Mouse (Mus musculus): ENCODE data around the gene Rplp2. TPM values are rescaled to one million over a fixed set of nuclear protein-coding genes. Genes with fewer than 3 reads are reported as not detected.

Rplp2 gene
- polyA plus RNA-seq, 1 experiment, result 734 TPM

DNA sequence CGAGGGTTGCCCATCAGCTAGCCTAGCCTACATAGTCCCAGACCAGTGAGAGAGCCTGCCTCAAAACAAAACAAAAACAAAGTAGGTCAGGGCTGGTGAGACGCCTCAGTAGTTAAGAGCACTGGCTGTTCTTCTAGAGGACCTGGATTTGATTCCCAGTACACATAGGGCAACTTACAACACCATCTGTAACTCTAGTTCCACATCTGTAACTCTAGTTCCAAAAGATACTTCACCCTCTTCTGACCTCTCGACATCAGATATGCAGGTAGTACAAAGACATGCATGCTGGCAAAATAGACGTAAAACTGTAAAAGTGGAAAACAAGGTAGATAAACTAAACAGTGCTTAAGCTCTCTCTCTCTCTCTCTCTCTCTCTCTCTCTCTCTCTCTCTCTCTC is 23.4 kb upstream of the Rplp2 start:
- no peaks in the 10 kb centered on the region for H3K4me1 ChIP-seq (ENCODE audit: control insufficient read depth, insufficient read depth, low read length)
- TF ChIP-seq POLR2A (IDR thresholded peaks at IDR 0.05; ENCODE audit: low read depth, low read length) (no peak), CTCF (conservative IDR thresholded peaks at IDR 0.05; ENCODE audit: insufficient read depth, insufficient read length, low read depth, low read length) (no peak)
- DNase-seq, result peak; percentile 33

DNA sequence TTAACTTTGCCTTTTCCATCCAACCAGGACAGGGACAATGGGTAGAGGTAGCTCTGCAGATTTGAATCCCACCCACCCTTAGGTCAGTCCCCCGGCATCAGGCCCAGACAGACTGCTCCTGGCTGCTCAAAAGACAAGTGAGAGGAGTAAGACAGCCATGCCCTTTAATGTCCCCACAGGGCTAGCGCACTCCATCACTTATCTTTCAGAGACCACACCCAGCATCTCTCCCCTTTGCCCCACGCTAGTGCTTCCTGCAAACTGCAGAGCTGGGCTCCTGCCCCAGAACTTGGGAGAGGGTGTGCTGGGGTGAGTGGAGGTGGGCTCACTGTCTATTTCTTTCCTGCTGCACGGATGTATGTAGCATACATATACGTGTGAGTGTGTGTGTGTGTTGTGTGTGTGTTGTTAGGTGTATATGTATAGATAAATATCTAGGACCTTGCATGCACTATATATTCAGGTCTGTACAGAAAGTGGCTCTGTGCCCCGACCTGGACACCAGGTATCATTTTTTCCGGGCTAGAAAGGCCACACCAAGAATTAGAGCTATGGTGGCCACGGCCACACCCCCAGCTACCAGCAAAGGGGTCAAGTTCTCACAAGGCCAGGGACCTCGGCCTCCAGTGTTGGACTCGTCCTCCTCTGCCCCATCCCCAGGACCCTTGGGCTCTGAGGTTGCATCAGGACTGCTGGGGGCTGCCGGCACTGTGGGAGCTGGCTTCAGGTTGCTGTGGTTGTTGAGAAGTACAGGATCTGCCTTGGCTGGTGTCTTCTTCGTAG is 20.0 kb upstream of the Rplp2 start:
- H3K4me3 ChIP-seq (ENCODE audit: insufficient read depth, low read depth, low read length), result no peak overlapping the region
- no peaks in the 10 kb centered on the region for H3K27me3 ChIP-seq (replicated peaks; ENCODE audit: control insufficient read depth, insufficient read depth, low read length)
- DNase-seq, result no peak
- TF ChIP-seq POLR2A (IDR thresholded peaks at IDR 0.05; ENCODE audit: low read depth, low read length) (no peak), CTCF (conservative IDR thresholded peaks at IDR 0.05; ENCODE audit: insufficient read depth, insufficient read length, low read depth, low read length) (no peak)
- H3K36me3 ChIP-seq (ENCODE audit: control insufficient read depth, insufficient read depth, low read length), result no peaks in the 10 kb centered on the region
- H3K27ac ChIP-seq (ENCODE audit: insufficient read depth, low read depth, low read length), result no peak overlapping the region
- 91% methylated on average over 12 of the region's 12 CpGs for WGBS
- H3K4me1 ChIP-seq (ENCODE audit: control insufficient read depth, insufficient read depth, low read length), result no peaks in the 10 kb centered on the region; the same call in 1 of the 2 replicates

More for the DNA sequence above, 23.4 kb upstream of the Rplp2 start:
- Histone ChIP-seq H3K27me3 (replicated peaks; ENCODE audit: control insufficient read depth, insufficient read depth, low read length) (no peaks in the 10 kb centered on the region), H3K27ac (ENCODE audit: insufficient read depth, low read depth, low read length) (no peak overlapping the region), H3K4me3 (ENCODE audit: insufficient read depth, low read depth, low read length) (no peak overlapping the region), H3K36me3 (ENCODE audit: control insufficient read depth, insufficient read depth, low read length) (no peaks in the 10 kb centered on the region)
- WGBS, result 57% methylated on average over 4 of the region's 4 CpGs

DNA sequence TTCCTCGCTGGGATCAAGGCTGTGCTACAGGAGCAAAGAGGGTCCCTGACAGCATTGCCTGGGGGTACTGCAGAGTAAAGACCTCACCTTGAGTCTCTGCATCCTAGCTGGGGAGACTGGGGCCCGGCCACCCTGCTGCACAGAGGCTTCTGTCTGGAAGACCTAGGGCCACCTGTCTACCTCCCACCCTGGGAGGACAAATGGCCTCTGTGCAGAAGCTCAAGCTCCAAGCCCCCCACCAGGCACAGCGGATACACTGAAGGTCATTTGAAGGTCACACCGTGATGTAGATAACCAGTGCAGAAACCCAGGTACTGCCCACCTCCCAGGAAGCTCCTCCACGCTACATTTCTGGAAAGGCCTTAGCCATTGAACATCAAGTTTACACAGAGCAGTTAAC is 18.5 kb upstream of the Rplp2 start:
- Histone ChIP-seq H3K36me3 (ENCODE audit: control insufficient read depth, insufficient read depth, low read length) (no peaks in the 10 kb centered on the region), H3K27ac (ENCODE audit: insufficient read depth, low read depth, low read length) (no peak overlapping the region), H3K4me1 (ENCODE audit: control insufficient read depth, insufficient read depth, low read length) (peaks cover 8% of the 10 kb centered on the region), H3K27me3 (replicated peaks; ENCODE audit: control insufficient read depth, insufficient read depth, low read length) (no peaks in the 10 kb centered on the region), H3K4me3 (ENCODE audit: insufficient read depth, low read depth, low read length) (no peak overlapping the region)
- TF ChIP-seq POLR2A (IDR thresholded peaks at IDR 0.05; ENCODE audit: low read depth, low read length) (no peak), CTCF (conservative IDR thresholded peaks at IDR 0.05; ENCODE audit: insufficient read depth, insufficient read length, low read depth, low read length) (no peak)
- no peak for DNase-seq
- WGBS, result 71% methylated on average over 5 of the region's 5 CpGs

DNA sequence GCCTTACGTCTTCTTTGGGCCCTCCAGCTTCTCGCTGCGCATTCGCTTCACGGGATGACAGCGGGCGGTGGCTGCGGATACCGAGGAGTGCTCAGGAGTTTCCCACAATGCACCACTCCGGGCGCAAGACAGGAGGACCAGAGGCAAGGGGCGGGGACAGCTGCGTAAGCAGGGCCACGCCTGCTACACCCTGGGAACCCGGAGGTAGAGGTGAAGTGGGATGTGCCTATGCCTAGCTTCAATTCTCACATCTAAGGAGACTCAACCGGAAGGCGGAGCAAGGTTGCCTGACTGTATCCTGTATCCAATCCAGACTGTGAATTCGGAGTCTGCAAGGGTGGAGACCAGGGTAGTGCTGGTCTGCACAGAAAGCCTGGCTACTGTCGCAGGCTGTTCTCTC is 17.9 kb upstream of the Rplp2 start, which contains the start of gene Cend1:
TSS of gene Cend1 (minus strand) at position 182 of the 400 bp plus-strand sequence.
- Histone ChIP-seq H3K36me3 (ENCODE audit: control insufficient read depth, insufficient read depth, low read length) (no peaks in the 10 kb centered on the region), H3K4me1 (ENCODE audit: control insufficient read depth, insufficient read depth, low read length) (peaks cover 12% of the 10 kb centered on the region), H3K27ac (ENCODE audit: insufficient read depth, low read depth, low read length) (no peak within 1 kb of the TSS), H3K4me3 (ENCODE audit: insufficient read depth, low read depth, low read length) (no peak within 1 kb of the TSS), H3K27me3 (replicated peaks; ENCODE audit: control insufficient read depth, insufficient read depth, low read length) (no peaks in the 10 kb centered on the region)
- TF ChIP-seq POLR2A (IDR thresholded peaks at IDR 0.05; ENCODE audit: low read depth, low read length), result no peak
- no peak for TF ChIP-seq CTCF (conservative IDR thresholded peaks at IDR 0.05; ENCODE audit: insufficient read depth, insufficient read length, low read depth, low read length)
- WGBS, result 13% methylated on average over 19 of the region's 19 CpGs
- peak; percentile 59 for DNase-seq

DNA sequence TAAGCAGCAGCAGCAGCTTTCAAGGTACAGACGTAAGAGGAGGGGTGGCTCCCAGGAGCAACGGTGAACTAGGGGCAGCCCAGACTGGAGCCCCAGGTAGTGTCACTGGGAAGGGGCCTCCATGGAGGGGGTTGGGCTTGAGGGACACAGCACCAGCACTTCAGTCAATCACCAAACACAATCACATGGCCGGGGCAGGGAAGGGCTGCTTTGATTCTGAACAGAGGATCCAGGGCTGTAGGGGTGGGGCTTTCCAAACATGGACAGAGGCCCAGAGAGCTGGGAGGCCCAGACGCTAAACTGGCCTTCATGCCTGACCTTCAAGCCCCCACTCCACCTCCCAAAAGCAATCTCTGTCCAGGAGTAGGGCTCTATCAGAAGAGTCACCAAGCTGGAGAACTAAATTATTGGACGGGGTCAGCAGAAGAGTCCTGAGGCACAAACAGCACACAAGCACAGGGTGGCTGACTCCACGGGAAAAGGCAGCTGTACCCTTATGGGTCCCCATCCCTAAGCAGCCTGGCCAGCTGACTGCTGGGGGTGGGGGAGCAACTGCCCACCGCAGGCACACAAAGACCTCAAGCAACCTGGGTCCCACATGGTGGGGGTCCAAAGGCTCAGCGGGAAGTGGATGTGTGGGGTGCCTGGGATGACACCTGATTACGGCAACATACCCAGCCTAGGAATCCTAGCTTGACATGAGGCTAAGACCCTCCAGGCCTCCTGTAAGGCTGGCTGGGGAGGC is 17.2 kb upstream of the Rplp2 start:
- peaks cover 18% of the 10 kb centered on the region for H3K4me1 ChIP-seq (ENCODE audit: control insufficient read depth, insufficient read depth, low read length)
- H3K27ac ChIP-seq (ENCODE audit: insufficient read depth, low read depth, low read length), result no peak overlapping the region
- no peak for DNase-seq
- H3K4me3 ChIP-seq (ENCODE audit: insufficient read depth, low read depth, low read length), result no peak overlapping the region
- no peaks in the 10 kb centered on the region for H3K36me3 ChIP-seq (ENCODE audit: control insufficient read depth, insufficient read depth, low read length)
- 74% methylated on average over 9 of the region's 9 CpGs for WGBS
- no peaks in the 10 kb centered on the region for H3K27me3 ChIP-seq (replicated peaks; ENCODE audit: control insufficient read depth, insufficient read depth, low read length)
- TF ChIP-seq CTCF (conservative IDR thresholded peaks at IDR 0.05; ENCODE audit: insufficient read depth, insufficient read length, low read depth, low read length), result no peak
- no peak for TF ChIP-seq POLR2A (IDR thresholded peaks at IDR 0.05; ENCODE audit: low read depth, low read length)

DNA sequence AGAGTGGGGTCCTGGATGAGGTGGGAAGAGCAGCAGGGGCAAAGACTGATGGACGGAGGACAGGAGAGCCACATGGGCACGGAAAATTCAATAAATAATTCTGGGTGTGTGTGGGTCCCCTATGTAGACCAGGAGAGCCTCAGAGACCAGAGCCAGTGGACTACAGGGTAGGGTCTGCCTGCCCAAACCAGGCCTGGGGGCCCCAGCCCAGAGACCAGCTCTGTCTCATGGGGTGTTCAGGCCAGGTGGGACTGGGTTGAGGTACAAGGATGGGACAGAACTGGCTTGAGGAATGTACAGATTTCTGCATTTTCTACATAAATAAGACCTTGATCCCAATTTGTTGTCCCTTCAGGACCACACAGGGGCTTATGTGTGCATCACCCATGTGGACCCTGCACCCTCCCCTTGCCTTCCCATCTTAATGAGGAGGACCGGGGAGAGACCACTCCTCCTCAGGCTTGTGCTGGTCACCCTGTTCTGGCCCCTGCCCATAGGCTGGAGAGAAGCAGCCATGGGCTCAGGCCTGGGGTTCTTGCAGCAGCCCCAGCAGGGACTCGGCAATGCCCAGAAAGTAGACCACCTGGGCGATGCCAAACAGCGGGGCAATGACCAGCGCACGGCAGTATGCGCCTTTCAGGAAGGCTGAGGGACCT is 16.5 kb upstream of the Rplp2 start:
- DNase-seq, result no peak
- no peak for TF ChIP-seq POLR2A (IDR thresholded peaks at IDR 0.05; ENCODE audit: low read depth, low read length)
- no peak for TF ChIP-seq CTCF (conservative IDR thresholded peaks at IDR 0.05; ENCODE audit: insufficient read depth, insufficient read length, low read depth, low read length)
- no peak overlapping the region for H3K27ac ChIP-seq (ENCODE audit: insufficient read depth, low read depth, low read length)
- H3K27me3 ChIP-seq (replicated peaks; ENCODE audit: control insufficient read depth, insufficient read depth, low read length), result no peaks in the 10 kb centered on the region
- peaks cover 22% of the 10 kb centered on the region for H3K4me1 ChIP-seq (ENCODE audit: control insufficient read depth, insufficient read depth, low read length)
- no peak overlapping the region for H3K4me3 ChIP-seq (ENCODE audit: insufficient read depth, low read depth, low read length)
- 95% methylated on average over 9 of the region's 9 CpGs for WGBS
- H3K36me3 ChIP-seq (ENCODE audit: control insufficient read depth, insufficient read depth, low read length), result no peaks in the 10 kb centered on the region
